Mouse (Mus musculus) gonadal fat pad, adult 2 months (tissue): ENCODE results near the gene S1pr2. TPM values are rescaled to one million over a fixed set of nuclear protein-coding genes. Genes with fewer than 3 reads are reported as not detected.
"Not testable (repeated sequence)": the region's sequence is repeated elsewhere in the genome, so short reads cannot be mapped to it uniquely, and the experiment has no call there.

ENCODE experiments used
- DNase-seq: peaks from one replicate; pipeline ENCODE4 v3.0.0-alpha.2; 2012; ENCODE audit warnings: low read depth
- polyA plus RNA-seq: library from polyadenylated mRNA; depleted of rRNA; stranded (reverse); fragments of >200 nt; gene quantifications from 2 replicates; pipeline ENCODE4 v1.2.3, GENCODE M21; 2012; rRNA removed

S1pr2 gene
- polyA plus RNA-seq: 5.9 and 6.5 TPM in 2 replicates

GRCm38 (mm10) chr9:20976216-20976960, at the start of gene S1pr2:
Gene S1pr2 (minus strand): TSS chr9:20976781.
- no peak for DNase-seq

- DNase-seq: no peak
These were observed 48.8 kb upstream of the S1pr2 start for GRCm38 (mm10) chr9:21025258-21025810.

DNA sequence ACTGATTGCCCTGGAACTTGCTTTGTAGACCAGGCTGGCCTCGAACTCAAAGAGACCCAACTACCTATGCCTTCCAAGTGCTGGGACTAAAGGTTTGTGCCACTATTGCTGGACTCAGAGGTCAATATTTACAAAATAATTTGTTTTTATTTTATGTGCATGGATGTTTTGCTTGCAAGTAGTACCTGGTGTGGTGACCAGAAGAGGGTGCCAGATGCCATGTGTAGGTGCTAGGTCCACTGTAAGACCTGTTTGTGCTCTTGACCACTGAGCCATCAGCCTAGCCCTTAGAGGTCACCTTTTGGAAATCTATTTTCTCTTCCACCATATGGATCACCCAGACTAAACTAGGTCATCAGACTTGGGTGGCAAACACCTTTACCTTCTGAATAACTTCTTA, 46.1 kb upstream of the S1pr2 start:
- no peak for DNase-seq

DNA sequence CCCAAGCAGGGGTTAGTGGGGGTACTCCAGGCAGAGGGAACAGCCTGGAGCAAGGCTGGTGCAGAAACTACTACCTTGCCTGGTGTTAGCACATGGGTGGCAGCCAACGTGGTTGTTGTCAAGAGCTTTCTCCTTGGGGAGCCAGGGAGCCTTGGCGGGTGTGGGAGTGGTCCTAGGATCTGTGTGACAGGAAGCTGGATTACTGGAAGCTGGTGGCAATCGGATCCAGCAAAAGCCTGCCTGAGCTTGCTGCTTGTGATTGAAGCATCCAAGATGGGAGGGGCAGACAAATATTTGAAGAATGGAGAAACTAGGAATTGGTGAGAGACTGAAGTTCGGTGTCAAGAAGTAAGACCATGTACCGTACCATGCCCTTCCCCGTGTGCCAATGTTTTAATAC, 45.7 kb upstream of the S1pr2 start:
- no peak for DNase-seq

DNA sequence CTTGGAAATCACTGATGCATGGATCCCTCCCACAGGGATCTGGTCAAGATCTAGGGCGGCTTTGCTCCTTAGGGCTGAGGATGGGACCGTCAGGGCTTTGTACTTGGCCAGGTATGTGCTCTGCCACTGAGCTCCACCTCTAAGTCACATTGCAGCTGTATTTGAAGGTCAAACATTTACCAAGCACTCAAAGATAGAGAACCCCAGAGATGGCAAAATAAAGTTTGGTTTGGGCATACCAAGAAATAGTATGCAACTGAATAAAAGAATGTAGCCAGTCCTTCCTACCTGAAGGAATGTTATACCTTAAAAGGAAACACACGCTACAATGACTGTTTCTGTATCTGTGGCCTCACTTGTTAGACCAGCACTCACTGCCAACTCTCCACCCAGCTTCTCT, 44.8 kb upstream of the S1pr2 start:
- no peak for DNase-seq

DNA sequence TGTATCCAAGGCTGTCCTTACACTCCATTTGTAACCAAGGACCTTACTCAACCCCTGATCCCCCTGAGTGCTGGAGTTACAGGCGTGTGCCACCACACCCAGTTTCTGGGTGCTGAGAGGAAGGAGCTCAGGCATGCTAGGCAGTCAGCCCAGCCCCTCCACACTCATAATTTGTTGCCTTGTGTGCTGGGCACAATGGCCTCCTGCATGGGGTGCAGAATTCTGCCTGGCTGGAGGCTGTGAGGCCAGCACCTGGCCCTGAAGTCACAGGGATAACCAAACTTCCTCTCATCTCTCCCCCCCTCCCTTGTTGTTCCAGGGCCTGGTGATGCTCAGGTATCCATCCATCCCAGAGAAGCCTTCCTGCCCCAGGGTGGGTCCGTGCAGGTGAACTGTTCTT, 42.0 kb upstream of the S1pr2 start:
- no peak for DNase-seq

- no peak for DNase-seq
These were observed 40.6 kb upstream of the S1pr2 start for GRCm38 (mm10) chr9:21017177-21017575.

- no peak for DNase-seq
These were observed 40.0 kb upstream of the S1pr2 start for GRCm38 (mm10) chr9:21016331-21017176.

DNA sequence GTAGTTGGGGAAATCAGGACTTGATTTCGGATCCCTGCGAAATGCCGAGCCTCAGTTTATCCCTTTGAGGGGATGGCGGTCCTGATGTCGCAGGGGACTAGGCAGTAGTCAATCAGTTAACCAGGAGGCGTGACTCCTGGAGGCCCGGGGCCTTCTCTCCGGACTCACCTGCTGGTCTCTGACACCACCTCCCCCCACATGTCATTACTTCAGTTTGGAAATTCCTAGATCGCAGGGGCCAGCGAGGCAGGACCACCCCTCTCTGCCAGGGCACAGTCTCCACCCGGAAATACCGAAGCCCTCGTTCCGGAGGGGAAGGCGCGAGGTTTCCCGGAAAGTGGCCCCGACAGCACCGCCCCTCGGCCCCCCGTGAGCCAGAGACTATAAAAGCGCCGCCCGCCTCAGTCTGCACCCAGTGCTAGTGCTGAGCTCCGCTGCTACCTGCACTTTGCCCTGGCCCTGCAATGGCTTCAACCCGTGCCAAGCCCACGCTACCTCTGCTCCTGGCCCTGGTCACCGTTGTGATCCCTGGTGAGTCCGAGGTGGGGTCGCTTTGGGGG, 39.1 kb upstream of the S1pr2 start, which contains the start of gene Icam1:
Gene Icam1, plus strand, starts transcription at position 415 of the 560 bp plus-strand sequence.
- no peak for DNase-seq

GRCm38 (mm10) chr9:21014691-21015570, 38.4 kb upstream of the S1pr2 start:
- DNase-seq: no peak

DNA sequence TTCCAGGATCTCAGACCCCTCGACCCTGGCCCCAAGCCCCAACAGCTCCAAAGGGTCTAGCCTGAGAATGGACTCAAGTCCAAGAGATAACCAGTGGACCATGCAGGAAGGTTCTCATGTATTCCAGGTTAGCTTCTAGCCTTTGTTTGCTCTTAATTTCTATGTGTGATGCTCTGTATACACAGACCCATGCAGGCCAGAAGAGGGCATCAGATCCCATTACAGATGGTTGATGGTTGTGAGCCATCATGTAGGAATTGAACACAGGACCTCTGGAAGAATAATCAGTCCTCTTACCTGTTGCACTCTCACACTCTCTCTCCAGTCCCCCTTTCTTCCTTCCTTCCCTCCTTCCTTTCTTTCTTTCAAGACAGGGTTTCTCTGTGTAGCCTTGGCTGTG, 35.8 kb upstream of the S1pr2 start:
- no peak for DNase-seq

- DNase-seq: no peak
These were observed 35.3 kb upstream of the S1pr2 start for GRCm38 (mm10) chr9:21011846-21012312.

- DNase-seq: not testable (repeated sequence)
These were observed 34.5 kb upstream of the S1pr2 start for GRCm38 (mm10) chr9:21010939-21011541.

GRCm38 (mm10) chr9:21010362-21010761, 33.8 kb upstream of the S1pr2 start:
- DNase-seq: no peak

- DNase-seq: no peak
These were observed 31.4 kb upstream of the S1pr2 start for GRCm38 (mm10) chr9:21008007-21008406.

GRCm38 (mm10) chr9:21007313-21007952, 30.9 kb upstream of the S1pr2 start:
- no peak for DNase-seq

- no peak for DNase-seq
These were observed 26.3 kb upstream of the S1pr2 start, which contains the start of gene Mrpl4 for GRCm38 (mm10) chr9:21002627-21003551. Gene Mrpl4 (plus strand): TSS chr9:21002738.

DNA sequence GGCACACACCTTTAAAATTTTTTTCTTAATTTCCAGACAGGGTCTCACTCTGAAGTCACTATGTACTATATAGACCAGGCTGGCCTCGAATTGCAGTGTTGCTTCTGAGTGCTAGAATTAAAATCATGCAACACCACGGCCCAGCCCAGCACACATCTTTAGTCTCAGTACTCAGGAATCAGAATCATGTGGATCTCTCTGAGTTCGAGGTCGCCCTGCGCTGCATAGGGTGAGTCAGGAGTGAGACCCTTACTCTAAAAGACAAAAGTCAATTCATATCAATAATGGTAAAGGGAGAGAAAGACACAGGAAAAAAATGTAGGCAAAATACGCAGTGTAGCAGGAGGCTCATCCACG, 25.7 kb upstream of the S1pr2 start:
- no peak for DNase-seq

DNA sequence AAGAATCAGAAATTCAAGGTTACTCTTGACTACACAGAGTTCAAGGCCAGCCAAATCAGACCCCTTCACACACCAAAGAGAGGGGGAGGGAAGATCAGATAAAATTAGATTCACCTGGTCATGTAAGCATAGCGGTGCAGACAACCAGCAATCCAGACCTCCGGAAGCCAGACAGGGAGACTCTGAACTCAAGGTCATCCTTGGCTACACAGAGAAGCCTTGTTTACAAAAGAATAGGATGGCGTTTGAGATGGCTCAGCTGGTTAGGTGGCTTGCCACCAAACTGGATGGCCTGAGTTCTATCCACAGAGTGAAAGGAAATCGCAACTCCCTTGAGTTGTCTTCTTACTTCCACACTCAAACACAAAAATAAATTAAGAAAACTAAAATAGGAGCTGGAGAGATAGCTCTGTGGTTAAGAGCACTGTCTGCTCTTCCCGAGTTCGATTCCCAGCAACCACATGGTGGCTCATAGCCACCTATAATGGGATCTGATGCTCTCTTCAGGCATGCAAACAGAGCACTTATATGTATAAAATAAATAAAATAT, 25.1 kb upstream of the S1pr2 start:
- no peak for DNase-seq
